Mouse (Mus musculus): Measurements from ENCODE around the gene Adtrp.

- TF ChIP-seq CTCF (IDR thresholded peaks at IDR 0.05; ENCODE audit: control insufficient read depth, insufficient read depth, insufficient read length), result no peak
- no peak for TF ChIP-seq MAX (IDR thresholded peaks at IDR 0.05)
- no peak for TF ChIP-seq CEBPB (IDR thresholded peaks at IDR 0.05; ENCODE audit: low read depth)
- TF ChIP-seq FOSL1 (IDR thresholded peaks at IDR 0.05; ENCODE audit: insufficient read depth, low read length, poor library complexity, severe bottlenecking), result no peak
- no peak for TF ChIP-seq MYOD1 (IDR thresholded peaks at IDR 0.05; ENCODE audit: control insufficient read depth, insufficient read length, low read depth)
Observed at GRCm38 (mm10) chr13:41747691-41748090, 99.8 kb downstream of the Adtrp start.

All from C2C12 (cell line).